Mouse (Mus musculus) forebrain, postnatal 0 days (tissue): Measurements from ENCODE around the gene Dgki. TPM values are rescaled to one million over a fixed set of nuclear protein-coding genes. Genes with fewer than 3 reads are reported as not detected.

ENCODE experiments used
- ATAC-seq: fragments of 200-750 bp; cut with Nextera tagmentation; 2 replicates; pipeline ENCODE4 v1.8.0; 2017; ENCODE audit warnings: mild to moderate bottlenecking, moderate library complexity
- DNase-seq: peaks from one replicate; pipeline ENCODE4 v3.0.0-alpha.2; 2015
- H3K27ac ChIP-seq: fragments of 300-500 bp; sonication (generic); 2 replicates; pipeline ENCODE4 v1.5.1; 2014; ENCODE audit warnings: low read depth, mild to moderate bottlenecking, antibody characterized with exemption, low read length, moderate library complexity, mixed read lengths
- H3K27me3 ChIP-seq: fragments of 300-500 bp; sonication (generic); 2 replicates; pipeline ENCODE4 v1.6.1; 2014; ENCODE audit warnings: mild to moderate bottlenecking, low read length, mixed read lengths; ENCODE audit not compliant: insufficient read depth
- H3K36me3 ChIP-seq: fragments of 300-500 bp; sonication (generic); 2 replicates; pipeline ENCODE4 v1.6.1; 2014; ENCODE audit warnings: mild to moderate bottlenecking, moderate library complexity; ENCODE audit not compliant: insufficient read depth
- H3K4me1 ChIP-seq: fragments of 300-500 bp; sonication (generic); 2 replicates; pipeline ENCODE4 v1.6.1; 2014; ENCODE audit warnings: antibody characterized with exemption; ENCODE audit not compliant: insufficient read depth
- H3K4me2 ChIP-seq: fragments of 300-500 bp; sonication (generic); 2 replicates; pipeline ENCODE4 v1.6.1; 2014; ENCODE audit warnings: low read depth, mild to moderate bottlenecking, moderate library complexity
- H3K4me3 ChIP-seq: fragments of 300-500 bp; sonication (generic); 2 replicates; pipeline ENCODE4 v1.5.1; 2014; ENCODE audit warnings: low read depth, low read length, mixed read lengths
- H3K9ac ChIP-seq: fragments of 300-500 bp; sonication (generic); 2 replicates; pipeline ENCODE4 v1.6.1; 2014; ENCODE audit warnings: mild to moderate bottlenecking
- H3K9me3 ChIP-seq: fragments of 300-500 bp; sonication (generic); 2 replicates; pipeline ENCODE4 v1.6.1; 2016; ENCODE audit warnings: low read length
- CTCF ChIP-seq: sonication (generic); IDR thresholded peaks from 2 replicates; pipeline ENCODE4 v1.5.1; 2016; ENCODE audit warnings: antibody characterized with exemption, control low read depth, low read depth
- WGBS: fragments of 180-500 bp; shearing (Covaris S2); extraction: QIAGEN DNeasy Blood & Tissue Kit; methylation state at CpG from one replicate; pipeline ENCODE4 v1.1.7; 2014; 5-methylcytosine and 5-hydroxymethylcytosine counted together
- polyA plus RNA-seq: library from polyadenylated mRNA; unstranded; fragments of >200 nt; fragmentation: Nextera tagmentation; extraction: Ambion mirVana; gene quantifications from 2 replicates; pipeline ENCODE4 v1.2.1, GENCODE M21; 2015
- total RNA-seq: library from RNA; depleted of rRNA; stranded (reverse); fragments of >200 nt; gene quantifications from 2 replicates; pipeline ENCODE4 v1.2.3, GENCODE M21; 2014

Dgki gene
- total and polyA plus RNA-seq, 2 experiments from 2014 or later, result 5.5 to 34.0 TPM

DNA sequence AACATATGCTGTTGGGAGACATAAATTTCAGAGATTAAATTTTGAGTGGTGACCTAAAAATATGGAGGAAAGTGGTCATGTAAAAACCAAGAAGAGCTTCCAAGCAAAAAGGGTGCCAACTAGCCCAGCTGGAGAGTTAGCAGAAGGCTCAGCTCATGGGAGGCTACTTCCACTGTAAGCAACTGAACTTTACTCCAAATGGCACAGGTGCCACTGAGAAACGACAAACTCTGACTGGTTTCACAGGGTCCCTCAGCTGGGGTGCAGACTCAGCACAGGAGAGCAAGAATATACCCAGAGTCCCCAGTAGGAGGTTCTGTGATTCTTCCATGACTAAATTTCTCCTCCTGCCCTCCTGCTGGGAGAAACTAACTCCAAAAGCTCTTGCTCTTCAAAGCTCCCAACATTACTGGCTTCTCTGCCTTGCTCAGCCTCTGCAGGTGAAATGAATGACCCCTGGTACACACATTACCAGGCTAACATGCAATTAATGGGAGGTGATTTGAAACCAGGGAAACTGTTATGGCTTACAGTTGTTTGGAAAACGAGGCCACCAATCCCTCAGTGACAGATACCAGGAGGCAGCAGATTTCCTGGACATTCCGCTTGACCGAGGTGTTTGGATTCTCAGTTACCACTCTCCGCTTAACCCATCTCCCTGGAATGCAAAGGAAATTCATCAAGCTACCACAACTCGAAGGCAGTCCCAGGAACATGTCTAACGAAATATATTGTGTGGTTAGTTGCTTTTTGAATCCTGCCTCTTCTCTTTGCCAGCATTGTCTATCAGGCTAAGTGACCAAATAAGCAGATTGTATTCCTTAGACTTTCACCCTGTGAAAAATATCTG lies 487.1 kb downstream of the Dgki start:
- 0 out of 2 replicates have a peak, but pooled peaks have one; percentile 12 for TF ChIP-seq CTCF
- ATAC-seq (no peak), DNase-seq (no peak)
- H3K9ac ChIP-seq, result no peak overlapping the region
- H3K9me3 ChIP-seq, result no peaks in the 10 kb centered on the region
- H3K4me2 ChIP-seq, result no peak overlapping the region
- H3K4me3 ChIP-seq, result no peak overlapping the region
- 0 out of 2 replicates have a peak, but pooled peaks cover 5% of the 10 kb centered on the region for H3K4me1 ChIP-seq
- no peaks in the 10 kb centered on the region for H3K36me3 ChIP-seq
- H3K27ac ChIP-seq, result no peak overlapping the region
- WGBS, result 76% methylated on average over 7 of the region's 7 CpGs
- no peaks in the 10 kb centered on the region for H3K27me3 ChIP-seq

DNA sequence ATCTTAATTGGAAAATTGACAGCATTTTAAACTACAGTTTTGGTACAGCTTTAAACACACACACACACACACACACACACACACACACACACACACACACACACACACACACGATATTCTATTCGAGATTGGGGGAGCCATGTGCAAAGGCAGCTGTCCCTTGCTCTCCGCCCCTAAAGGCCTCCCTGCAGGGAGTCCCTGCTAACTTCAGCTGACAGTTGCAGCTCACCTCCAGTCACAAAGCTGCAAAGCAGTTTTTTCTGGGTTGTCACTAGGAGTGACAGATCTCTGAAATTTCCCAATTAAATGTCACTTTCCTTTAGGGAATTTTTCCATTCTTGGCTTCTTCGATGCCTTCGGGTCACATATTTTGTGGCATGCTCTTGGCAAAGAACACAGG lies 489.5 kb downstream of the Dgki start:
- Histone ChIP-seq H3K4me3 (peak overlapping the region; percentile 61), H3K27me3 (no peaks in the 10 kb centered on the region), H3K27ac (peak overlapping the region; percentile 91), H3K4me1 (0 out of 2 replicates have a peak, but pooled peaks cover 5% of the 10 kb centered on the region), H3K36me3 (no peaks in the 10 kb centered on the region), H3K9ac (peak overlapping the region; percentile 87), H3K4me2 (peak overlapping the region; percentile 54), H3K9me3 (no peaks in the 10 kb centered on the region)
- no peak for DNase-seq
- ATAC-seq, result peak; percentile 44
- 3% methylated on average over 5 of the region's 5 CpGs for WGBS
- no peak for TF ChIP-seq CTCF

DNA sequence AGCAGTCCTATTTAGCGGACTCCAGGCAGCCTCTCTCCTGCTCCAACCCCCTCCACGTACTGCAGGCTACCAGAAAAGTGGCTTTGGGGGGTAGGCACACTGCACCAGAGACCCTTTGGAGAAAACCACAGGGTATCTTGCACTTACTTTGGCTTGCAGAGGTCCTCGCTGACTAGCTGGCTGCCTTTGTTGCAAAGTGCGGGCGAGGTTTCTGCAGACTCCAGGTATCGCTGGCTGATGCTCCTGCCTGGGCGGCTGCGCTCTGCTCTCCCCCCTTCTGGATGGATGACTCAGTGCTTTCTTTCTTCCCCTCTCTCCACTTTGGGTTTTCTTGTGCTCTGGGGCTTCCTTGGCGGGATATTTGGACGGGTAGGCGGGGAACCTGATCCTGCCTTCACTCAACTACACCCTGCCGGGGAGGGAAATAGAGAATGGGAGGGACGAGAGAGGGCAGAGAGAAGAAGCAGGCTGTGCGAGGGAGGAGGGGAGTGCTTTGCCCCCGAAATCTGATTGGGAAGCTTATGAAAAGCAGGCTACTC lies 490.2 kb downstream of the Dgki start, which contains the start of gene Ptn:
Ptn (minus strand) TSS at position 474 of the 539 bp plus-strand sequence.
- Histone ChIP-seq H3K9me3 (no peaks in the 10 kb centered on the region), H3K27me3 (no peaks in the 10 kb centered on the region), H3K4me1 (0 out of 2 replicates have a peak, but pooled peaks cover 5% of the 10 kb centered on the region), H3K36me3 (no peaks in the 10 kb centered on the region), H3K4me3 (peak within 1 kb of the TSS; percentile 61), H3K4me2 (peak within 1 kb of the TSS; percentile 54), H3K27ac (peak within 1 kb of the TSS; percentile 91), H3K9ac (peak within 1 kb of the TSS; percentile 87)
- under 1% methylated on average over 15 of the region's 15 CpGs for WGBS
- DNase-seq, result peak; percentile 83
- no peak for TF ChIP-seq CTCF
- ATAC-seq, result peak; percentile 88

DNA sequence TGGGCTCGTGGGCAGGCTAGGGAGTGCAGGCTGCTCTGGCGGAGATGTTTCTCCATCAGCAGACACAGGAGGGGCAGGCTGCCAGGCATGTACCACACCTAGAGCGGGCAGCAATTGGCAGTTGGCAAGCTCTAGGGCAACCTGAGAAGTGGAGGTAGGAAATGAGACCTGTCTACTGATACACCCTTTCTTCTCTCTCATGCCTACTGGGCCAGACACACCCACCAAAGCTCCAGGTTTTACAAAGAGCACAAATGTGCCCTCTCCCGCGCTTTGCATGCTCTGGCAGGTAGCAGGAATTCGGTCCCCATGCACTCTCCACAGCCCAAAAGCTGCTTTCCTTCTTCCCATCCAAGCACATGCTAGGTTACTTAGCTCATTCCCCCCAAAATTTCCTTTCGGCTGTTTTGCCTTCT lies 490.7 kb downstream of the Dgki start:
- DNase-seq, result peak; percentile 70
- Histone ChIP-seq H3K36me3 (no peaks in the 10 kb centered on the region), H3K4me3 (peak overlapping the region; percentile 61), H3K27ac (peak overlapping the region; percentile 91), H3K4me1 (0 out of 2 replicates have a peak, but pooled peaks cover 5% of the 10 kb centered on the region), H3K9me3 (no peaks in the 10 kb centered on the region), H3K27me3 (no peaks in the 10 kb centered on the region), H3K9ac (peak overlapping the region; percentile 87), H3K4me2 (peak overlapping the region; percentile 54)
- 3% methylated on average over 7 of the region's 7 CpGs for WGBS
- no peak for TF ChIP-seq CTCF
- ATAC-seq, result peak; percentile 56

DNA sequence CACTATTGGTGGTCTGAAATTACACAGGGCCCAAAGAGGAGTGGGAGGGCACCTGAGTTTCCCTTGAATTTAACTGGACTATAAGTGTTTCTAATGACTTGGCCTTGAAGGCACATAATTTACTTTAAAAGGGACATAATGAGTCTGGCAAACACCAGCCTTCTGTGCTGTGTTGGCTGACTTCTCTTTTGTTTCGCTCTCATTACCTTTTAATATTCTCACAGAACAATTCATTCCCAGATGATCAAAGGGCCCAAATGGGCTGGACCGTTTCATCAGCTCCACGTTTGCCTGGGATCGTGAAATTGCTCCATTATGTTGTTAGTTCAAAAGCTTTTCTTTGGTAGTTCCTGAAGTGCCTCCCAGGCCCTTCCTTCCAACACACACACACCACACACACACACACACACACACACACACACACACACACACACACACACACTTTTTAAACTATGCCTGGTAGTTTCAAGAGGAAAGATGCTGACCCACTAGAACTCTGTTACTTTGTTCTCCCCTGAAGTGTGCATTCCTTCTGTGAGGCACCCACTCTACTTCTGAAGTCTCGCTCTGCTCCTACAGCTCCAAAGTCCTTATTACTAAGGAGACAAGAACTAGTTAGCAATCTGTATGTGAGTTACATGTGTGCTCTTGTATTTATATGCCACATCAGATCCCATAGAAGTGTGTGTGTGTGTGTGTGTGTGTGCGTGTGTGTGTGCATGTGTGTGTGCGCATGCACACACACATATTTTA lies 491.5 kb downstream of the Dgki start:
- WGBS, result 13% methylated on average over 7 of the region's 7 CpGs
- DNase-seq, result no peak
- Histone ChIP-seq H3K4me3 (peak overlapping the region; percentile 61), H3K27ac (peak overlapping the region; percentile 91), H3K36me3 (peaks cover under 1% of the 10 kb centered on the region; the same call in 1 of the 2 replicates), H3K4me1 (0 out of 2 replicates have a peak, but pooled peaks cover 5% of the 10 kb centered on the region), H3K27me3 (no peaks in the 10 kb centered on the region), H3K9ac (peak overlapping the region; percentile 87), H3K9me3 (no peaks in the 10 kb centered on the region), H3K4me2 (peak overlapping the region; percentile 54)
- TF ChIP-seq CTCF, result no peak
- ATAC-seq, result no peak

DNA sequence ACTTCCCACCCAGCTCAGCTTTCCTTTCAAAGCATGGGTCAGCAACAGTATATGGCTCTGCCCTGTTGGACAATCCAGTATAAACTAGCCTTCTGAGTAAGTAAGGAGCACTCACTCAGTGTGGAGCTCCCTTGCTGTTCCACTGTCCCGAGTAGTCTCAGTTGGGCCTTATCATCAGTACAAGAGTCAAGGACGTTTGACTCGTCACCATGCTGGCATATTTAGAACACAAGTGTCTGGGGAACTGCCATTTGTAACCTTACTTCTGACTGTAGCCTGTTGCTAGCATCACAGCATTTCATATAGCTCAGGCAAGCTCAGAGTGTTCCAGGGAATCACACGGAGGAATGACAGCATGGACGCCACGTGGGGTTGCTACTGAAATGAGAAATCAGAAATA lies 493.1 kb downstream of the Dgki start:
- Histone ChIP-seq H3K9ac (no peak overlapping the region), H3K4me1 (0 out of 2 replicates have a peak, but pooled peaks cover 5% of the 10 kb centered on the region), H3K36me3 (peaks cover 9% of the 10 kb centered on the region; the same call in 1 of the 2 replicates), H3K4me3 (peak overlapping the region; percentile 7; the same call in 1 of the 2 replicates), H3K27me3 (no peaks in the 10 kb centered on the region), H3K9me3 (no peaks in the 10 kb centered on the region), H3K4me2 (peak overlapping the region; percentile 20), H3K27ac (no peak overlapping the region; the same call in 1 of the 2 replicates)
- ATAC-seq (no peak), DNase-seq (no peak)
- TF ChIP-seq CTCF, result no peak
- 80% methylated on average over 6 of the region's 6 CpGs for WGBS
